Mouse (Mus musculus): Measurements from ENCODE around the gene Son.
A peak's percentile ranks its signal among the peaks of the same experiment; 100 is the strongest.

DNA sequence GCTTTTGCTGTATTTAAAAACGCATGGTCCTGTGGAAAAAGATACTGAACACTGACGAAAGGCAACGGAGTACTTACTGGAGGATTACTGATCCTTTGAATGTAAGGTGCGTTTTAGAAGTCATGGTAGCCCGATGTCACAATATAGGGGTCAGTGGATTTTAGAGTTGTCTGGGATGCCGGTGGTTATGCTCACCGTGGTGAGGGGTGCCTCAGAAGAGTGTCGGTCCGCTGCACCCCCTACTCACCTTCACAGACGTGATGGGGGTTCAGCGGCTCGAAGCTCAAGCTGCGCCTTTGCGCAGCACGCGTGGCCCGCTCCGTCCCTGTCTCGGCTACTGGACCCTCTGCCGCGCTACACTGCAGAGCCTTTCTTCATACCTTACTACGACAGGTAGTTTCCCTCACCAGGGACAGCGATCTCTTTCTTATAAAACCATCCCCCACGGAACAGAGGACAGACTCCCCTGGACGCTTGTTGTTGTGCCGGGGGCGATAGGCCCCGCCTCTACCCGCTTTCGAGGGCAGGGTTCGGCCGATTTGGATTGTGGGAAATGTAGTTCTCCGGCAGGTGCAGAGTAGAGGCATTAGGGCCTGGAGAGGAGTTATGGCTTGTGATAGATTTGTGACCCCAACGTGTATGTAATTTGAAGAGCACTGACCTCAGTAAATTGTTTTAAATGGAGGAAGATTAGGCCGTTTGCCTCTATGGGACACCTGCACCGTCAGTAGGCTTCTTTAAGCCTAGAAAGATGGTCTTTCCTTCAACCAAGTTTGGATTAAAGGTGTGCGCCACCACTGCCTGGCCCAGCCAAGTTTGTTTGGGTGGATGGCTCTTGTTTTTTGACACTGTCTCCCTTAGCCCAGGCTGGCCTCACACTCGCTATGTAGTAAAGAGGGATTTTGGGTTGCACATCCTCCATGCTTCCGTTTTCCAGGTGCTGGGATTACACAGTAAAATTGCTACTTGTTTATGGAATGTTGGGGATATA, 28.5 kb upstream of the Son start, which contains the start of gene Dnajc28:
- TF ChIP-seq EP300 (IDR thresholded peaks at IDR 0.05; ENCODE audit: insufficient read depth, low read depth, low read length), result no peak
- TF ChIP-seq POLR2A (IDR thresholded peaks at IDR 0.05; ENCODE audit: insufficient read depth, low read length), result peak; percentile 32
